Mouse (Mus musculus): ENCODE measurements at regions not wholly inside any gene's neighbourhood (a gene's known extent, or its start where the extent isn't known, plus 50 kb on each side); places are given as distances from the start of the nearest gene placed in this dataset.

DNA sequence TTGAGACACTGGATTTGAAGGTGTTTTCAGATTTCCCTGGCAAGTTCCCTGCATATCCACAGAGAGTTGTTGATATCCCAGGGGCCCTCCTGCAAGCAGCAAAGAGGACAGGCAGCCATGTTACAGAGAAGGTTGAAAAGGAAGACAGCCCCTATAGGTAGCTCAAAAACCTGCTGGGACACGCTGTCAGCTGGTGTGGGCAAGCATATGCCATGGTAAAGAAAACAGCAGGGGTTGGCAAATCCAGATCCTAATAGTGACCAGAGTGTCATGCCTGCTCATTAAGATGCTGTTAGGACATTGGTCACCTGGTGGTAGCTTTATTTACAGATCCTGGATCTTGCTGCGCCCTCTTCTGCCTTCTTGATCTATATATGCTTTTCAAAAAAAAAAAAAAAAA is 397.6 kb downstream of the Tns1 start:
- no peak for DNase-seq (ENCODE audit: low spot score)

DNA sequence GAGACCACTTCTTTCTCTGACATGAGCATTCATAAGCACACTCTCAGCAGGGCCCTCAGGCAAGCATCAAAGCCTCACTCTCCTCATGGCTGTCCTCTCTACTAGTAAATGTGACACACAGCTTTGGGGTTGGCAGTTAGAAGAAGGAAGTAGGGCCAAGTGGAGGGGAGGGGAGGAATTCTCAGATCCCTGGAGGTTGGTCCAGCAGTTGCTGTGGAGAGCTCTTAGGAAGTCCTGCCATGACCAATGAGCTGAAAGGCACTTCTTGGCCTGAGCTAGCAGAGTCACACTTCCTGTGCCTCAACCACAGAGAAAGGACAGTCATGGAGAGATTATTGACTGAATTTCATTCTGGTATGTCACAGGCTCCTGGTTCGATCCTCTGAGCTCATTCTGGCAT is 398.8 kb downstream of the Tns1 start:
- no peak for DNase-seq (ENCODE audit: low spot score)

DNA sequence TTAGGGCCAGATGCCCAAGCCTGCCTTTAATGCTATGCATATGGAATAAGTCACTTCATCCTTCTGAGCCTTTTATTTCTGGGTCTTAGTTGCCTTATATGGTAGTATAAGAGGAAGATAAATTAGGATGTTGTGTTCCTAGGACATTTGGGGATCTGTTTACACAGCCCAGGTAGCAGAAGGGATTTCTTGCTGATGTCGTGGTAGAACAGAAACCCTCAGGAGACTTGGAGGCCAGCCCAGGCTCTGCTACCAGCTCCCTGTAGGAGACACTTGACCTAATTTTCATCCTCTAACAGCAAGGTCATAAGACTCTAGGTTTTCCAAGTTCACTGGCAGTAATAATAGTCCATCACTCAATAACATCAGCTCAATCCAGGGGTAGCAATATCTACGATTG is 399.7 kb downstream of the Tns1 start:
- DNase-seq (ENCODE audit: low spot score), result no peak

DNA sequence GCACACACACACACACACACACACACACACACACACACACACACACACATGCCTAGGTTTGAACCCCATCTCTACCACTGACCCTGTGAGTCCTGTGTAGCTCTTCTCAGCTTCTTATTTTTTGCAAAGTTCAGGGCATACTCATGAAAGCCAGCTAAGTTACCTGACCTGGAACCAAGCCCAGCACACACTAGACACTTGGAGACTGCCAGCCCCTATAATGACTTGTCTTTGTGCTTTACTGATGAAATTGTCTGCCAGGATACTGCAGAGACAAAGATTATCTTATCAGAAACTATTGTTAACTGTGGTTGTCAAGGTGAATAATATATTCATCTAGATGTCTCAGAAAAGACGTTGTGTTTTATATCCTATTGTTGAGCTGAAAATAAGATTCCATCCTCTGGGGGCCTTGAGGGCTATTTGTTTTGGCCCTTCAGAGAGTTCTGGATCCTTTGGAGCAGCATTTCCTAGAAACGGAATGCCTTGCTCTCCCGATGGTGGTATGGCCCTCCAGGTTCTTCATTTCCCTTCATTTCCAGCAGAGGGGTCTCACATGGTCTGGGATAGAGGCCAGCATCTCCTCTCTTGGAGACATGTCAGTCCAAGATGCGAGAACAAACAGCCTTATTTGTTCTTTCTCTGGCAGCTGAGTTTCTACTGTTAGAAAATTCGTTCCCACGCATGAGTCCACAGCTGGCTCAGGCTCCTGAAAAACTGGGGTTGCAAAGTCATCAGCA is 402.6 kb downstream of the Tns1 start:
- DNase-seq (ENCODE audit: low spot score), result no peak

- no peak for DNase-seq (ENCODE audit: low spot score)
Measured at GRCm38 (mm10) chr1:73718421-73718820, 405.8 kb downstream of the Tns1 start.

DNA sequence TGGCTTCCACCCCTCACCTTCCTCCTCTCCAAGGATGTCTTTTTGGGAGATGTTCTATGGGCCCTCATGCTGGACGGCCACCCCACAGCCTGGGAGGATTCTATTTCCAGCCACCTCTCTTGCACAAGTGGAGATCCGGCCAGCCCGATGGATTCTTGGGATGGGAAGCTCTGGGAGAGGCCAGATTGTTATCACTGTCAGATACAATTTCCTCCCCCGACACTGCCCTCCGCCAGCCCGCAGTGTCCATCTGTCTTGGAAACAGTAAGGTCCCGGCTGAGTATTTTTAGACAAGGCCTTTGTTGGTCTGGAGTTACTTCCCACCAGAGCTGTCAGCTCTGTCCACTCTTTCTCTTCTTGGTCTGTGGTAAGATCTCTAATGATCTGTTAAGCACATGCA is 406.8 kb downstream of the Tns1 start:
- DNase-seq (ENCODE audit: low spot score), result no peak

GRCm38 (mm10) chr1:73716901-73717300 is 407.3 kb downstream of the Tns1 start:
- DNase-seq (ENCODE audit: low spot score), result no peak

- no peak for DNase-seq (ENCODE audit: low spot score)
Measured at GRCm38 (mm10) chr1:73715571-73715970, 408.7 kb downstream of the Tns1 start.

GRCm38 (mm10) chr1:73702428-73702842 is 421.8 kb downstream of the Tns1 start:
- no peak for DNase-seq (ENCODE audit: low spot score)

GRCm38 (mm10) chr1:73693537-73693936 is 430.7 kb downstream of the Tns1 start:
- DNase-seq (ENCODE audit: low spot score), result no peak

- no peak for DNase-seq (ENCODE audit: low spot score)
Measured at GRCm38 (mm10) chr1:73685734-73686133, 438.5 kb downstream of the Tns1 start.

DNA sequence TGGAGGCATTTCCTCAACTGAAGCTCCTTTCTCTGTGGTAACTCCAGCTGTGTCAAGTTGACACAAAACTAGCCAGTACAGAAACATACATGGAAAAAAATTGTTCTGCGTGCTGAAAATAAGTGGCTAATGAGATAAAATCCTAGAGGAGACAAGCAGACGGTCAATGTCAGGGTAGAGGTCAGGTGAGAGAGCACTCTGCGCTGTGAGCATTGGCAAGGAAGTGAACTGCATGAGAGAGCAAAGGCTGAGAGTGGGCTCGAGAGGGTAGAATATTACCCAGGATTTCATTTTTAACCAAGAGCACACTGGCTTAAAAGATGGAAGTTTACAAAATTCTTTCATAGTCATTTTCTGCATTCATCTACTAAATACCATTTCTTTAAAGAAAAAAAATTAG is 439.2 kb downstream of the Tns1 start:
- no peak for DNase-seq (ENCODE audit: low spot score)

DNA sequence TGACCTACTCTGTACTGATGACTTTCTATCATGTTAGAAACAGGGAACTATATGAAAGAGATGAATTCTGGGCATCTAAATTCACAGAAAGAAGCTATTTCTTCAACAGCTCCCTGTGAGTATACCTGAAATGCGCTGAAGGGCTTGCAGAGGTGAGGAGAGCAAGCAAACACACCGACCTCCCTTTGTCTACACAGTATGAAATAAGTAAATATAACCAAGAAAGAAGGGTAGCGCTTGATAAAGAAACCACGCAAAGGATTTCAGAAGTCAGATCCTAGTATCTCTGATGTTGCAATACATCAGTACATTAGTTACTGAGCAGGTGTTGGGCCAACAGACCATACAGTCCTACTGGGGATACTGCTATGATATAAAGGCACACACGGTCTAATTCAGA is 440.1 kb downstream of the Tns1 start:
- no peak for DNase-seq (ENCODE audit: low spot score)

DNA sequence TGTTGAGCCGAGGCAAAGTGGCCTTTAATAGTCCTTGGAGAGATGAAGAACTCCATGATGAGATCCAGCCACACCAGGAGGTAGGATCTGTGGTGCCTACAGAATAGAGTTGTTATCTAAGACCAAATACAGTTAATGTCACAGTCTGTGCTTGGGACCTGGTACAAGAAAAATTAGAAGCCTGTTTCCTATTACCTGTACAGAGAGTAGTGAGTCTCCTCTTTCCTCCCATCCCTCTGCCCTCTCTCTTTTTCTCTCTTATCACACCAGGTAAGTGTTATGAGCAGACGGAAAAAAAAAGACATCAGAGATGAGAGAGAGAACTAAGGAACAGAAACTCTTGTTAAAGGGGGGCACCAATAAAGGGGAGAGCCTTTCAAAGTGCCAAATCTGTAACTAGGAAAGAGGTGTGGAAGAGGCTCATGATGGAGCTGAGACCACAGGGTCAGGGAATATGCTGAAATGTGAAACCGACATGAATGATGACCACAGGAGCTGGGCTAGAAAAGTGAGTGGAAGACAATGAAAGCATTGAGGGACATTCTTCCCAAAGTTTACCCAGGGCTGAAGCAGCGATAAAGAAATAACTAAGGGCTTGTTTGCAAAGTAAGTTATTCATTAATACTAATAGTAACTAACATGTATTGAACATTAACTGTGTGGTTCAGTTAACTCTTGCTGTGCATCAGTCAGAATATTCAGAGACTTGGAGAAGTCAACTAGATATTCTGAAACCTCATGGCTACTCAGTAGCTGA is 440.9 kb downstream of the Tns1 start:
- DNase-seq (ENCODE audit: low spot score), result no peak

DNA sequence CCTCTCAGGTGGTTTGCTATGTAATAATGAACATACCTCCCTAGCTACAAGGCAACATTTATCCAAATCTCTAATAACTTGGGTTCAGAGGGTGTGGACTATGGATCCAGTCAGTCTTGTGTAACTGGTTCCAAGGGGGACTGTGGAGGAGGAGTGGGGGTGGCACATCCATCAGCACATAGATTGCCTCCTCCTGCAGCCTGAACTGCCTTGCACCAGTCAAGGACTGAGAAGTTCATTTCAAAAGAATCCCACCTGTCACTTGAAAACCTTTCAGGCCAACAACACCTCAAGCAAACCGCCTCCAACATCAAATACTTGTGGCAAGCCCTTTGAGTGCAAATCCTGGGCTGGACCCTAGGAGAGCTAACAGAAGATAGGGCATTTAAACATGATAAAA is 442.6 kb downstream of the Tns1 start:
- DNase-seq (ENCODE audit: low spot score), result no peak

GRCm38 (mm10) chr1:73680829-73681228 is 443.4 kb downstream of the Tns1 start:
- no peak for DNase-seq (ENCODE audit: low spot score)

GRCm38 (mm10) chr1:73673851-73674235 is 450.4 kb downstream of the Tns1 start:
- DNase-seq (ENCODE audit: low spot score), result no peak

GRCm38 (mm10) chr1:73673191-73673850 is 450.9 kb downstream of the Tns1 start:
- DNase-seq (ENCODE audit: low spot score), result no peak

DNA sequence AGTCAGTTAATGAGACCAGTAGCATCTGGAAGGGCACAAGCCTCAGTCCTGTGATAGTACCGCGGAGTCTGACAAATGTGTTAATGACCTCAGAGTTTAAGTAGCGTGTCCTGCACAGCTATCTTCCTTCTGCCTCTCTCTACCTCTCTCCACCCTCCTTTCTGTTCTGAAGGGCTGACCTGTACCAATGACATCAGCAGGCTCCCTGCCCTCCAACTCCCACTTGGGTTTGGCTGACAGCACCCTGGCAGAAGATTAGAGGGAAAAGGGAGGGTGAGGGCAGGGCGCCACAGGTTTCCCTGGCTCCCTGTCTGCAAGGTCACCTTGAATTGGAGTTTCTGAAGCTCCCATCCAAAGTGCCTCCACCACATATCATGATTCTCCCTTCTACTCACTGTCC is 452.0 kb downstream of the Tns1 start:
- DNase-seq (ENCODE audit: low spot score), result peak; percentile 60

DNA sequence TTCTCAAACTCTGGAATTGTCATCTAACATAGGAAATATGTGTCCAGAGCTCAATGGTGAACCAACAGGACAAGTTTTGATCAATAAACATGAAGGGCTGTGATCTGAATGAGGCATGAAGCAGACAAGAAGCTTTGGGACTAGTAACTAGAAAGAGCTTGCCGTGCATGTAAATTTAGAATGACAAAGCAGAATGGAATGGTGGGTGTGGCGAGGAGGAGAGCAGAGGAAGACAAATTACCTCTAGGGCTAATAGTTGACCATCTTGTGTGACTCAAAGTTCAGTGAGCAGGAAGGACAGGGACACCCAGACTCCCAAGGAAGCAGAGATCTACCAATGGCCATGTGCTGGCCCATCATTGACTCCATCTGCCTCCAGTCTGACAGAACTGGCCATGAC is 455.6 kb downstream of the Tns1 start:
- DNase-seq (ENCODE audit: low spot score), result no peak

GRCm38 (mm10) chr1:73663546-73663945 is 460.7 kb downstream of the Tns1 start:
- no peak for DNase-seq (ENCODE audit: low spot score)

GRCm38 (mm10) chr1:73645011-73645410 is 479.2 kb downstream of the Tns1 start:
- DNase-seq (ENCODE audit: low spot score), result no peak

- no peak for DNase-seq (ENCODE audit: low spot score)
Measured at GRCm38 (mm10) chr1:73644394-73644793, 479.9 kb downstream of the Tns1 start.
